Mouse (Mus musculus): ENCODE data around the gene Snai1. TPM values are rescaled to one million over a fixed set of nuclear protein-coding genes. Genes with fewer than 3 reads are reported as not detected.
A peak's percentile ranks its signal among the peaks of the same experiment; 100 is the strongest.

Snai1 gene
- polyA plus RNA-seq, 1 experiment from 2014 or later, result 1.5 TPM

DNA sequence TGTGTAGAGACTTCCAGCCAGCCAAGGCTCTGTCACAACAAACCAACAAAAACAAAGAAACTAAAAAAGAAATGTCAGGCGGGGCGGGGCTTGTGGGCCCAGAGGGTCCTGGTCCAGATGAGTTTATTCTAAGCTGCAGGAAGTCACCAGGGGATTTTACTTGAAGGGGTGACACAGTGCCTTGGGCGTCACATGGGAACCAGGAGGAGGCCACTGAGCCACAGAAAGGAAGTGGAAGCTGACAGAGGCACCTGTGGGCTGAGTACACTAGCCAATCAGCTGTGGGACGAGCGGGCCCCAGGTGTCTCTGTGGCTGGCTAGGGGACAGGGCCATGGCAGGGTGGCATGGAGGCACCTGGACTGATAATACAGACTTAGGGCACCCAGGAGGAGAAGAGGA is 17.8 kb downstream of the Snai1 start:
- no peak overlapping the region for H3K27ac ChIP-seq (ENCODE audit: low read length)
- no peak overlapping the region for H3K4me2 ChIP-seq (ENCODE audit: low read depth, low read length)
- no peak for ATAC-seq (ENCODE audit: low read depth)
- no peak overlapping the region for H3K9ac ChIP-seq (ENCODE audit: low read depth, low read length)
- peaks cover 14% of the 10 kb centered on the region for H3K27me3 ChIP-seq (ENCODE audit: control insufficient read depth, insufficient read depth, low read depth, low read length)
- WGBS (ENCODE audit: insufficient replicate concordance), result 59% methylated on average over 5 of the region's 5 CpGs
- no peaks in the 10 kb centered on the region for H3K36me3 ChIP-seq (ENCODE audit: control insufficient read depth, insufficient read depth)
- H3K9me3 ChIP-seq (replicated peaks; ENCODE audit: control insufficient read depth, low read length), result no peaks in the 10 kb centered on the region
- H3K4me1 ChIP-seq (ENCODE audit: control insufficient read depth, low read depth, low read length), result no peaks in the 10 kb centered on the region; the same call in 1 of the 2 replicates
- no peak overlapping the region for H3K4me3 ChIP-seq (ENCODE audit: low read depth, low read length)

DNA sequence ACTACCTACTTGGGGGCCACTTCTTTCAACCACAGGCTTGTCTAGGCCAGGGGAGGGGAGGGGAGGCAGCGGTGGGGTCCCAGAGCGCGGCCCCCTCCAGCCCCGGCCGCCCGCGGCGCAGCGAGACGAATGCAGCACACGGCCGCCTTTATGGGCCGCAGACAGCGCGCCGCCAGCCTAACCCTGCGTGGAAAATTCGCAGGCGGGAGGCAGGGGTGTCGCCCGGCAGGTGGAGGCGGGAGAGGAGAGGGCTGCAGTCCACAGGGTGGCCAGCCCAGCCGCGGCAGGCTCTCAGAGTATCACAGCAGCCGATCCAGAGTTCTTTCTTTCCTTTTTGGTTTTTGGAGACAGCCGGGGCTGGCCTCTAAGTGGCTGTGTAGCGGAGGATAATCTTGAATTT is 21.4 kb downstream of the Snai1 start:
- no peak overlapping the region for H3K27ac ChIP-seq (ENCODE audit: low read length)
- H3K4me3 ChIP-seq (ENCODE audit: low read depth, low read length), result no peak overlapping the region
- 13% methylated on average over 27 of the region's 27 CpGs for WGBS (ENCODE audit: insufficient replicate concordance)
- H3K4me1 ChIP-seq (ENCODE audit: control insufficient read depth, low read depth, low read length), result no peaks in the 10 kb centered on the region; the same call in none of the 2 replicates
- H3K9ac ChIP-seq (ENCODE audit: low read depth, low read length), result peak overlapping the region; percentile 38; the same call in 1 of the 2 replicates
- H3K36me3 ChIP-seq (ENCODE audit: control insufficient read depth, insufficient read depth), result no peaks in the 10 kb centered on the region
- peak; percentile 7; the same call in 1 of the 2 replicates for ATAC-seq (ENCODE audit: low read depth)
- H3K9me3 ChIP-seq (replicated peaks; ENCODE audit: control insufficient read depth, low read length), result no peaks in the 10 kb centered on the region
- H3K27me3 ChIP-seq (ENCODE audit: control insufficient read depth, insufficient read depth, low read depth, low read length), result peaks cover 14% of the 10 kb centered on the region
- H3K4me2 ChIP-seq (ENCODE audit: low read depth, low read length), result 0 out of 2 replicates have a peak overlapping the region, but pooled peaks have one; percentile 1

DNA sequence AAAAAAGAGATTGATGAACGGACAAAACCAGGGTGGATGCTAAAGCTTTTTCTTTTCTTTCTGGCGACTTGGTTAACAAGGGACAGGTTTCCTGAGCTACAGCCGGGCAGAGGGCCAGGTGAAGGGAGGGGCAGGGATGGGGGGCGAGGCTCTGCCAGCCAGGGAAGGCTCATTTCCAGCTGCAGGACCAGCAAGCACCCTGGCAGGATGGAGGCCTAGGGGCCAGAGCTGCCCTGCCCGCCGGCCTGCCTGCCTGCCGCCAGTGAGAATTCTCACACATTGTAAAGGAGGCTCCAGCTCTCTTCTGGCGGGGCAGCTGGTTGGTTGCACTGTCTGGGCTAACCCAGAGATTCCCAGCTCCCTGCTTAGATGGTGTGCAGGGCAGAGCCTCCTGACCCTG is 24.1 kb downstream of the Snai1 start:
- H3K4me1 ChIP-seq (ENCODE audit: control insufficient read depth, low read depth, low read length), result no peaks in the 10 kb centered on the region; the same call in none of the 2 replicates
- H3K4me2 ChIP-seq (ENCODE audit: low read depth, low read length), result no peak overlapping the region
- no peak overlapping the region for H3K9ac ChIP-seq (ENCODE audit: low read depth, low read length)
- H3K36me3 ChIP-seq (ENCODE audit: control insufficient read depth, insufficient read depth), result no peaks in the 10 kb centered on the region
- peaks cover 14% of the 10 kb centered on the region for H3K27me3 ChIP-seq (ENCODE audit: control insufficient read depth, insufficient read depth, low read depth, low read length)
- no peaks in the 10 kb centered on the region for H3K9me3 ChIP-seq (replicated peaks; ENCODE audit: control insufficient read depth, low read length)
- H3K4me3 ChIP-seq (ENCODE audit: low read depth, low read length), result no peak overlapping the region
- WGBS (ENCODE audit: insufficient replicate concordance), result 37% methylated on average over 8 of the region's 8 CpGs
- H3K27ac ChIP-seq (ENCODE audit: low read length), result no peak overlapping the region
- ATAC-seq (ENCODE audit: low read depth), result no peak

DNA sequence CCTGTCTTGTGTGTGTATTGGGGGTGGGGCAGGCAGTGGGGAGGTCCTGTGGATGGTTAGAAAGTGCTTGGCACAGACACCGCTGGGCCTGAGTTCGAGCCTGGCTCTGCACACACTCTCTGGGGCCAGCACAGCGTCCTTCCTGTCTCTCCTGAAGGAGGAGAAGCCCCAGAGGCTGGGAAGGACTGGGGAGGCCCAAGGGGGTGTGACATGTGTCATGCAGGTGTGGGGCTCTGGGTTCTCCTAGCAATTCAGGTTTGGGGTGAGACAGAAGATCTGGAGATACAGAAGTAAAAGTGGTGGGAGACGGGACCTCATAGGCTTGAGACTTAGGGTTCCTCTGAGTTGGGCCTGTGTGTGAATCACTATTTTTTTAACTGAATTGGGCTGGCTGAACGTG is 25.0 kb downstream of the Snai1 start:
- no peak overlapping the region for H3K4me2 ChIP-seq (ENCODE audit: low read depth, low read length)
- no peak overlapping the region for H3K27ac ChIP-seq (ENCODE audit: low read length)
- no peak overlapping the region for H3K4me3 ChIP-seq (ENCODE audit: low read depth, low read length)
- H3K9ac ChIP-seq (ENCODE audit: low read depth, low read length), result no peak overlapping the region
- WGBS (ENCODE audit: insufficient replicate concordance), result 44% methylated on average over 5 of the region's 5 CpGs
- no peaks in the 10 kb centered on the region for H3K9me3 ChIP-seq (replicated peaks; ENCODE audit: control insufficient read depth, low read length)
- no peak for ATAC-seq (ENCODE audit: low read depth)
- H3K36me3 ChIP-seq (ENCODE audit: control insufficient read depth, insufficient read depth), result no peaks in the 10 kb centered on the region
- H3K4me1 ChIP-seq (ENCODE audit: control insufficient read depth, low read depth, low read length), result no peaks in the 10 kb centered on the region; the same call in none of the 2 replicates
- H3K27me3 ChIP-seq (ENCODE audit: control insufficient read depth, insufficient read depth, low read depth, low read length), result peaks cover 14% of the 10 kb centered on the region

DNA sequence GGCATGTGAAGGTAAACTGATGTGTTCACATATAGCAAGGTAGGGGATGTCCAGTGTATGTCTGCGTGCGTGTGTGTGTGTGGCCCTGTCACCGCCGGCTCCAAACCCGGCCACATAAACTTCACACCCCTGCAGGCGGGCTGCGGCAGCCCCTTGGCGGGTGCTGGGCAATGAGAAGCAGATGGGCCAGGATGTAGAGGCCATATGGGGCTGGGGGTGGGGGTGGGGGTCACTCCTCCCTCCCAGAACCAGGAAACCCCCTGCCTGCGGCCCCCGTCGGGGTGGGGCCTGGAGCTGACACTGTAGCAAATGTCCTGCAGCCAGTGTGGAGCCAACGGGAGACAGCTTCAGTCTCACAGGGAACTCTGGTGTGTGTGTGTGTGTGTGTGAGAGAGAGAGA is 25.7 kb downstream of the Snai1 start:
- Histone ChIP-seq H3K4me1 (ENCODE audit: control insufficient read depth, low read depth, low read length) (no peaks in the 10 kb centered on the region; the same call in none of the 2 replicates), H3K27me3 (ENCODE audit: control insufficient read depth, insufficient read depth, low read depth, low read length) (peaks cover 14% of the 10 kb centered on the region), H3K4me3 (ENCODE audit: low read depth, low read length) (no peak overlapping the region), H3K27ac (ENCODE audit: low read length) (no peak overlapping the region), H3K9ac (ENCODE audit: low read depth, low read length) (no peak overlapping the region), H3K4me2 (ENCODE audit: low read depth, low read length) (no peak overlapping the region), H3K36me3 (ENCODE audit: control insufficient read depth, insufficient read depth) (no peaks in the 10 kb centered on the region), H3K9me3 (replicated peaks; ENCODE audit: control insufficient read depth, low read length) (no peaks in the 10 kb centered on the region)
- no peak for ATAC-seq (ENCODE audit: low read depth)
- WGBS (ENCODE audit: insufficient replicate concordance), result 48% methylated on average over 12 of the region's 12 CpGs

DNA sequence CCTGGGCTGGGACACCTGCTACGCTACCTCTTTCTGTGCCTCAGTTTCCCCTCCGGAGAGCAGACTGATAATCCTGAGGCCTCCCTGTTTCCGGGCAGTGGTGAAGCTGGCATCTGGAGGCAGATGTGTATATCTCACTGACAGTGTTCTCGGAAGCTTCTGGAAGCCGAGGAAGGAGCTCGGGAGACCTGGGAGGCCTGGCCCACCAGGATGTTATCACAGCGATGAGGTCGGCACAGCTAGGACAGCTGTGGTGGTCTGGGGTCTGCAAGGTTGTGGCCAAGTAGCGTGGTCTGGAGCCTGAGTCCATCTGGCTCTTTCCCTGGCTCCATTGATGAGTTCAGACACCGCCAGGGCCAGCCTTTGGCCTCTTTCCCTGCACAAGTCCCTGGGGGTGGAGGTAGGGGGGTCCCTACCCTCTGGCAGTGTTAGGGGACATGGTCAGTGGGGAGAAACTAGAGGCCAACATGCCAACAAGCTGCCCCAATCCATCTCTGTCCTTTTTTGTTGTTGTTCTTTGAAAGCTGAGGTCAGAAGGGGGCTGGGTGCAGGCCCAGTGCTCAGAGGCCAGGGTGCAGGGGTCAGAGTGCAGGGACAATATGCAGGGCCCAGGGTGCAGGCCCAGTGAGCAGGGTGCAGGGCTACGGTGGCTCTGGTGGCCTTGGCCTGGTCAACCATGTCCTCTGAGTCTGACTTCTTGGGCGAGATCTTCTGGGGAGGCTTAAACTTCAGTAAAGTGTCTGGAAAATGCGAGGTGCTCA is 26.7 kb downstream of the Snai1 start:
- Histone ChIP-seq H3K27ac (ENCODE audit: low read length) (peak overlapping the region; percentile 63), H3K27me3 (ENCODE audit: control insufficient read depth, insufficient read depth, low read depth, low read length) (peaks cover 8% of the 10 kb centered on the region), H3K9ac (ENCODE audit: low read depth, low read length) (no peak overlapping the region), H3K9me3 (replicated peaks; ENCODE audit: control insufficient read depth, low read length) (no peaks in the 10 kb centered on the region), H3K36me3 (ENCODE audit: control insufficient read depth, insufficient read depth) (no peaks in the 10 kb centered on the region), H3K4me2 (ENCODE audit: low read depth, low read length) (no peak overlapping the region; the same call in 1 of the 2 replicates), H3K4me1 (ENCODE audit: control insufficient read depth, low read depth, low read length) (no peaks in the 10 kb centered on the region; the same call in 1 of the 2 replicates), H3K4me3 (ENCODE audit: low read depth, low read length) (no peak overlapping the region)
- WGBS (ENCODE audit: insufficient replicate concordance), result 61% methylated on average over 13 of the region's 13 CpGs
- peak; percentile 92 for ATAC-seq (ENCODE audit: low read depth)

DNA sequence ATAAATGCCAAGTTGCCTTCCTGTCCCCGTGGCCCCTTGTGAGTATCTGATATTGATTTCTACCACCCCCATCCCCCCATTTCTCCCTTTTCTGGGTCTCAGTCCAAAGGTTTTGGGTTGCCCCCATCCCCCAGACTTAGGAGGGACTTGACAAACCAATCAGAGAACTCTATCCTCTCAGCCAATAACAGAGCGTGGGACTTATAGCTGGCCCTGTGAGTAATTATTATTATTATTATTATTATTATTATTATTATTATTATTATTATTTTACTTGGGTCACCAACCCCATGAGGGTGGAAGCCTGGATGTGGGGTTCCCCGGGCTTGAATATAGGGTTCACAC is 27.3 kb downstream of the Snai1 start:
- H3K4me2 ChIP-seq (ENCODE audit: low read depth, low read length), result peak overlapping the region; percentile 2
- peak; percentile 69 for ATAC-seq (ENCODE audit: low read depth)

DNA sequence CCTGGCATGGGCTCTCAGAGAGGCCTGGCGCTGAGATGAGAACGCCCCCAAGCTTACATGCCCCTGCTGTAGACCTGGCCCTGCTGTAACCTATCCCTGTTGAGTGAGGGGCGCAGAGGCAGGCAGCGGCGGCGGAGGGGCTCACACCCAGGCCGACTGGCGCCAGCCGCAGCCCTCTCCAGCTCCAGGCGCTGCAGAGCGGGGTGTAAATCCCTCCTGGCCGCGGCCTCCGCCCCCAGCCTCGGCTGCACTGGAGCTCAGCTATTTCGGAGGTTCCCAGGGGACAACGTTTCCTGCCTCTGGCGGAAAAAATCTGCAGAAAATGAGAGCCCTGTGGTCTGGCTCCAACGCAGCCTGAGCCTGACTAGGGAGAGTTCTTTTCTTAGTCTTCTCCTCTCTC is 27.7 kb downstream of the Snai1 start:
- Histone ChIP-seq H3K27me3 (ENCODE audit: control insufficient read depth, insufficient read depth, low read depth, low read length) (no peaks in the 10 kb centered on the region; the same call in 1 of the 2 replicates), H3K4me1 (ENCODE audit: control insufficient read depth, low read depth, low read length) (no peaks in the 10 kb centered on the region; the same call in 1 of the 2 replicates), H3K27ac (ENCODE audit: low read length) (peak overlapping the region; percentile 27; the same call in 1 of the 2 replicates), H3K9me3 (replicated peaks; ENCODE audit: control insufficient read depth, low read length) (no peaks in the 10 kb centered on the region), H3K36me3 (ENCODE audit: control insufficient read depth, insufficient read depth) (no peaks in the 10 kb centered on the region), H3K9ac (ENCODE audit: low read depth, low read length) (peak overlapping the region; percentile 4; the same call in 1 of the 2 replicates), H3K4me2 (ENCODE audit: low read depth, low read length) (peak overlapping the region; percentile 2), H3K4me3 (ENCODE audit: low read depth, low read length) (peak overlapping the region; percentile 14)
- ATAC-seq (ENCODE audit: low read depth), result peak; percentile 20; the same call in 1 of the 2 replicates
- WGBS (ENCODE audit: insufficient replicate concordance), result 28% methylated on average over 19 of the region's 19 CpGs

More for the DNA sequence above, 27.3 kb downstream of the Snai1 start:
- 54% methylated on average over 3 of the region's 3 CpGs for WGBS (ENCODE audit: insufficient replicate concordance)
- H3K9me3 ChIP-seq (replicated peaks; ENCODE audit: control insufficient read depth, low read length), result no peaks in the 10 kb centered on the region
- no peaks in the 10 kb centered on the region for H3K36me3 ChIP-seq (ENCODE audit: control insufficient read depth, insufficient read depth)
- H3K27me3 ChIP-seq (ENCODE audit: control insufficient read depth, insufficient read depth, low read depth, low read length), result peaks cover 3% of the 10 kb centered on the region
- no peaks in the 10 kb centered on the region; the same call in 1 of the 2 replicates for H3K4me1 ChIP-seq (ENCODE audit: control insufficient read depth, low read depth, low read length)
- peak overlapping the region; percentile 28; the same call in 1 of the 2 replicates for H3K27ac ChIP-seq (ENCODE audit: low read length)
- peak overlapping the region; percentile 14; the same call in 1 of the 2 replicates for H3K4me3 ChIP-seq (ENCODE audit: low read depth, low read length)
- H3K9ac ChIP-seq (ENCODE audit: low read depth, low read length), result no peak overlapping the region

DNA sequence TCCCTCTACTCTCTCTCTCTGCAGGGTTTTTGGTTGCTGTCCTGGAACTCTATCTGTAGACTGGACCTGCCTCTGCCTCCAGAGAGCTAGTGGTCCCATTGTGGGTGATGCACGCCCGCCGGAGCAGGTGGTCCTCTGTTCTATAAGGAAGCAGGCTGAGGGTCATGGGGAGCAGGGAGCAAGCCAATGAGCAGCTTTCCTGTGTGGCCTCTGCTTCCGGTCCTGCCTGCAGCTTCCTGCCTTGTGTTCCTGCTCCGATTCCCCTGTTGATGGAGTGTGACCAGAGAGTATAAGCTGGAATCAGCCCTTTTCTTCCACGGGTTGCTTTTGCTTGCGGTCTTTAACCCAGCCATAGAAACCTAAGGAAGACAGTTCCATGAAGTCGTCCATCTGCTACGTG is 30.1 kb downstream of the Snai1 start:
- H3K4me2 ChIP-seq (ENCODE audit: low read depth, low read length), result no peak overlapping the region
- no peaks in the 10 kb centered on the region for H3K27me3 ChIP-seq (ENCODE audit: control insufficient read depth, insufficient read depth, low read depth, low read length)
- no peak overlapping the region for H3K27ac ChIP-seq (ENCODE audit: low read length)
- no peaks in the 10 kb centered on the region for H3K36me3 ChIP-seq (ENCODE audit: control insufficient read depth, insufficient read depth)
- H3K9ac ChIP-seq (ENCODE audit: low read depth, low read length), result no peak overlapping the region
- H3K4me1 ChIP-seq (ENCODE audit: control insufficient read depth, low read depth, low read length), result no peaks in the 10 kb centered on the region; the same call in 1 of the 2 replicates
- no peak for ATAC-seq (ENCODE audit: low read depth)
- no peaks in the 10 kb centered on the region for H3K9me3 ChIP-seq (replicated peaks; ENCODE audit: control insufficient read depth, low read length)
- H3K4me3 ChIP-seq (ENCODE audit: low read depth, low read length), result no peak overlapping the region
- 59% methylated on average over 9 of the region's 9 CpGs for WGBS (ENCODE audit: insufficient replicate concordance)

Measured in liver, embryonic 16.5 days (tissue).